Comparison of ENCODE assay signal across 10 mouse cellular contexts in the genomic region with DNA sequence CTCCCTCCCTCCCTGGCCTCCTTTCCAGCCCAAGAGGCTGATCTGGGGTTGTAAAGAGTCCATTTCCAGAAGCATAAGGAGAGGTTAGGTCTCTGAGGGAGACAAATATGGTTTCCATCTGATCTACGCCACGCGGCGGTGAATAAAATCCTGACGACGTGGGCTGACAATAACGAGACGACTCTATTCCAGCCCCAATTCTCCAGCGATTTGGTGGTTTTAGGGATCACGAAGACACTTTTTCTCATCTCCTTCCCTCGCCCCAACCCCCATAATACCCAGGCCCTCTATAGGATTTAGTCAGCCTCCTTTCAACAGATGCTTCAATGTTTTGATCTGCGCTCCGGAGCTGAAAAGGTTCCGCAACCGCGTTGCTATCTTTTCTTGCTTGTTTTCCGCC. TPM values are rescaled to one million over a fixed set of nuclear protein-coding genes. Genes with fewer than 3 reads are reported as not detected.
DNase-seq lines count a peak whose midpoint lies in the region; ATAC-seq and TF ChIP-seq lines count a peak whose summit lies in the region.
"Had no signal": no experiment of that assay in that cellular context is flagged by ENCODE, and none has a peak within 500 bp of the region (broad histone marks: within the 10 kb centered on the region; RNA-seq: fewer than 3 reads in every experiment).

No protein-coding gene starts in this region.

- no peak overlapping the region for H3K9ac ChIP-seq in kidney, postnatal 0 days (ENCODE audit: low read depth, low read length)
- H3K9ac ChIP-seq in intestine, embryonic 16.5 days (ENCODE audit: low read depth, low read length) = no peak overlapping the region
- H3K9ac ChIP-seq in neural tube, embryonic 12.5 days = no peak overlapping the region

- DNase-seq in kidney, postnatal 0 days (ENCODE audit: low spot score) = no peak
- no peak for DNase-seq in kidney, adult 8-10 months
- DNase-seq in thymus, postnatal 36 days = no peak
- no peak for DNase-seq in ovary, postnatal 14 days (ENCODE audit: low spot score)
- no peak for DNase-seq in spleen, adult 12 weeks (ENCODE audit: low spot score)

- peaks cover 93% of the 10 kb centered on the region for H3K27me3 ChIP-seq in kidney, postnatal 0 days (ENCODE audit: insufficient read depth, low read length)
- peaks cover 81% of the 10 kb centered on the region for H3K27me3 ChIP-seq in intestine, embryonic 16.5 days (replicated peaks; ENCODE audit: control insufficient read depth, insufficient read depth, low read length)
- H3K27me3 ChIP-seq in neural tube, embryonic 12.5 days (replicated peaks) = peaks cover 54% of the 10 kb centered on the region

- H3K4me3 ChIP-seq in kidney, postnatal 0 days (replicated peaks; ENCODE audit: low read depth, low read length) = peak overlapping the region; percentile 16
- H3K4me3 ChIP-seq in embryonic fibroblast, embryonic 13.5 days (ENCODE audit: insufficient read depth, low read length) = peak overlapping the region; percentile 30
- no peak overlapping the region; the same call in none of the 2 replicates for H3K4me3 ChIP-seq in intestine, embryonic 16.5 days (ENCODE audit: low read length)
- peak overlapping the region; percentile 18; the same call in 1 of the 2 replicates for H3K4me3 ChIP-seq in neural tube, embryonic 12.5 days
- H3K4me3 ChIP-seq: erythroblast, embryonic 14.5 days had no signal

- H3K4me1 ChIP-seq in kidney, postnatal 0 days (replicated peaks; ENCODE audit: insufficient read depth, low read length) = no peaks in the 10 kb centered on the region
- no peaks in the 10 kb centered on the region; the same call in 1 of the 2 replicates for H3K4me1 ChIP-seq in embryonic fibroblast, embryonic 13.5 days (ENCODE audit: control insufficient read depth, insufficient read depth, low read length)
- H3K4me1 ChIP-seq in intestine, embryonic 16.5 days (ENCODE audit: control insufficient read depth, insufficient read depth, low read length) = peaks cover 5% of the 10 kb centered on the region; the same call in 1 of the 2 replicates
- peaks cover 44% of the 10 kb centered on the region for H3K4me1 ChIP-seq in neural tube, embryonic 12.5 days

- ATAC-seq in kidney, postnatal 0 days (replicated peaks; ENCODE audit: low FRiP score, low read depth) = no peak
- no peak for ATAC-seq in intestine, embryonic 16.5 days
- no peak for ATAC-seq in neural tube, embryonic 12.5 days (ENCODE audit: low FRiP score, low read depth)

- no peak for TF ChIP-seq POLR2A in embryonic fibroblast, embryonic 13.5 days (IDR thresholded peaks at IDR 0.05; ENCODE audit: low read depth, low read length)

- 2% methylated on average over 17 of the region's 17 CpGs for WGBS in kidney, postnatal 0 days
- 2% methylated on average over 17 of the region's 17 CpGs for WGBS in intestine, embryonic 16.5 days
- 2% methylated on average over 17 of the region's 17 CpGs for WGBS in neural tube, embryonic 12.5 days

- H3K36me3 ChIP-seq in kidney, postnatal 0 days (ENCODE audit: insufficient read depth, low read length) = no peaks in the 10 kb centered on the region
- no peaks in the 10 kb centered on the region for H3K36me3 ChIP-seq in intestine, embryonic 16.5 days (ENCODE audit: control insufficient read depth, insufficient read depth, low read length)
- H3K36me3 ChIP-seq in neural tube, embryonic 12.5 days = peaks cover 5% of the 10 kb centered on the region; the same call in 1 of the 2 replicates

- no peaks in the 10 kb centered on the region for H3K9me3 ChIP-seq in kidney, postnatal 0 days (replicated peaks; ENCODE audit: low read length)
- H3K9me3 ChIP-seq in intestine, embryonic 16.5 days (ENCODE audit: control insufficient read depth, low read length) = no peaks in the 10 kb centered on the region
- H3K9me3 ChIP-seq in neural tube, embryonic 12.5 days = no peaks in the 10 kb centered on the region

- H3K27ac ChIP-seq in kidney, postnatal 0 days = no peak overlapping the region
- no peak overlapping the region for H3K27ac ChIP-seq in embryonic fibroblast, embryonic 13.5 days (ENCODE audit: insufficient read depth, low read length)
- no peak overlapping the region for H3K27ac ChIP-seq in intestine, embryonic 16.5 days (ENCODE audit: low read length)
- no peak overlapping the region for H3K27ac ChIP-seq in neural tube, embryonic 12.5 days
- H3K27ac ChIP-seq: macrophage had no signal

- H3K4me2 ChIP-seq in kidney, postnatal 0 days (ENCODE audit: low read length) = peak overlapping the region; percentile 29
- H3K4me2 ChIP-seq in intestine, embryonic 16.5 days (ENCODE audit: low read depth, low read length) = 0 out of 2 replicates have a peak overlapping the region, but pooled peaks have one; percentile 25
- H3K4me2 ChIP-seq in neural tube, embryonic 12.5 days (replicated peaks) = peak overlapping the region; percentile 55

- no peak for TF ChIP-seq CTCF in kidney, postnatal 0 days (IDR thresholded peaks at IDR 0.05; ENCODE audit: low read depth)
- TF ChIP-seq CTCF in embryonic fibroblast, embryonic 13.5 days (IDR thresholded peaks at IDR 0.05; ENCODE audit: borderline replicate concordance, insufficient read depth, low read length) = no peak

RNA-seq across cellular contexts. Expression of gene Pax6, which starts 19.3 kb away (rescaled TPM):
- 0.38 TPM in 1 of 2 replicates, not detected in the other for polyA plus RNA-seq in kidney, postnatal 0 days (2015; fragmentation: Nextera tagmentation; extraction: Ambion mirVana)
- 1.8 and 2.2 TPM in 2 replicates for polyA plus RNA-seq in embryonic fibroblast, embryonic 13.5 days (2011; ENCODE audit: insufficient read length, low read depth, missing spikeins)
- 1.2 and 1.8 TPM in 2 replicates for polyA plus RNA-seq in intestine, embryonic 16.5 days (2015; fragmentation: Nextera tagmentation; extraction: Ambion mirVana)
- 23.8 and 25.7 TPM in 2 replicates for polyA plus RNA-seq in neural tube, embryonic 12.5 days (2016; fragmentation: Nextera tagmentation; extraction: Ambion mirVana)
- polyA plus RNA-seq: macrophage had no signal
